Comparison of ENCODE assay signal across 20 mouse cellular contexts in the genomic region with DNA sequence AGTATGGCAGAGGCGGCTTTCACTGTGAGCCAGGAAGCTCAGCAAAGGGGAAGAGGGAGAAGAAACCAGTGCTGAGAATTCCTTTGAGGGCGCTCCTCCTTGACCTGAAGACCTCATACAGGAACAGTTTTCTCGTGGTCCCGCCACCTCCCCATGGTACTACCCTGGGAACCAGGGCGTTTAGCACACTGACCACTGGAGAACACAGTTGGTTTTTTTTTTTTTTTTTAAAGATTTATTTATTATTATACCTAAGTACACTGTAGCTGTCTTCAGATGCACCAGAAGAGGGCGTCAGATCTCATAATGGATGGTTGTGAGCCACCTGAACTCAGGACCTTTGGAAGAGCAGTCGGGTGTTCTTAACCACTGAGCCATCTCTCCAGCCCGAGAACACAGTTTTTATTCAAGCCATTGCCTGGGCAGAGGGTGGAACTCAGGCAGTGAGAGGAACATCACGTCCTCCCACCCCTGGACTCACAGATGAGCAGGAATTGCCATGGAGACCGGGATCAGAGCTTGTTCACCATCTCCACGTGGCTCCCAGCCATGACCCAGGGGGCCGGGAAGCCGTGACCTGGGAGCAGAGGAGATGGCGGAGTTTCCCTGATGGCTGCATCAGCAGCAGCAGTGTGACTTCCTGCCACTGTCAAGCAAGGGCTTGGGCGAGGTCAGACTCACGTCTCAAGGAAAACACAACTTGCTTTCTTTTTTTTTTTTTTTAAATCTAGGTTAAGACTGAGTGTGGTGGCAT. TPM values are rescaled to one million over a fixed set of nuclear protein-coding genes. Genes with fewer than 3 reads are reported as not detected.
DNase-seq lines count a peak whose midpoint lies in the region; ATAC-seq and TF ChIP-seq lines count a peak whose summit lies in the region.
"Had no signal": no experiment of that assay in that cellular context is flagged by ENCODE, and none has a peak within 500 bp of the region (broad histone marks: within the 10 kb centered on the region; RNA-seq: fewer than 3 reads in every experiment).

No protein-coding gene starts in this region.

- H3K4me1 ChIP-seq in ES-E14 (ENCODE audit: control insufficient read depth in 2 of 2, insufficient read depth in 2 of 2, low read length in 2 of 2, poor library complexity in 1 of 2), result peaks cover 0 to 18% of the 10 kb centered on the region in 2 experiments; a peak in 2 of 4 replicates
- H3K4me1 ChIP-seq in stomach, postnatal 0 days (replicated peaks; ENCODE audit: control insufficient read depth, insufficient read depth), result no peaks in the 10 kb centered on the region
- H3K4me1 ChIP-seq: heart, embryonic 15.5 days; hindbrain, embryonic 13.5 days; neural tube, embryonic 12.5 days had no signal

- peak; percentile 18; the same call in 1 of the 2 replicates for TF ChIP-seq CTCF in stomach, postnatal 0 days (IDR thresholded peaks at IDR 0.05; ENCODE audit: low read depth)

- no peak overlapping the region for H3K4me2 ChIP-seq in stomach, postnatal 0 days (replicated peaks; ENCODE audit: low read depth)
- H3K4me2 ChIP-seq: heart, embryonic 15.5 days; hindbrain, embryonic 13.5 days; neural tube, embryonic 12.5 days had no signal

- DNase-seq in embryo, embryonic 10.5 days (ENCODE audit: low spot score), result peak; percentile 21
- no peak for DNase-seq in embryo, embryonic 11 days
- peak; percentile 17 for DNase-seq in lung, postnatal 36 days
- DNase-seq in lung, adult 18-20 months, result no peak
- no peak for DNase-seq in ES-E14 (ENCODE audit: low read depth, low spot score)
- no peak for DNase-seq in stomach, postnatal 0 days (ENCODE audit: low spot score)
- DNase-seq in left cerebral cortex, adult 18-20 months (ENCODE audit: low spot score in 2 of 2), result no peak
- DNase-seq: cerebellum, adult 9-10 months; forebrain, postnatal 0 days; gastrocnemius, postnatal 36 days; kidney, adult 18-20 months; midbrain, embryonic 14.5 days; right cerebral cortex, postnatal 4 days had no signal

- in situ Hi-C loops in ES-E14 (cut with MboI; ENCODE audit: low sequenced_read_pairs in 2 of 2, unreplicated experiment in 2 of 2), result no loop called here

- H3K36me3 ChIP-seq in ES-E14 (ENCODE audit: control insufficient read depth, insufficient read depth, low read length, poor library complexity, severe bottlenecking), result no peaks in the 10 kb centered on the region
- H3K36me3 ChIP-seq in stomach, postnatal 0 days (ENCODE audit: control insufficient read depth, insufficient read depth, low read length), result no peaks in the 10 kb centered on the region
- H3K36me3 ChIP-seq: embryonic facial prominence, embryonic 10.5 days; heart, embryonic 15.5 days; hindbrain, embryonic 13.5 days; neural tube, embryonic 12.5 days had no signal

- ATAC-seq in stomach, postnatal 0 days (ENCODE audit: low FRiP score, low TSS enrichment), result no peak
- ATAC-seq: forebrain, postnatal 0 days had no signal

- TF ChIP-seq EP300 in stomach, postnatal 0 days (optimal IDR thresholded peaks at IDR 0.05), result no peak

- H3K9me3 ChIP-seq in ES-E14 (ENCODE audit: control insufficient read depth, insufficient read depth, low read depth, low read length), result no peaks in the 10 kb centered on the region
- H3K9me3 ChIP-seq in stomach, postnatal 0 days (ENCODE audit: control insufficient read depth, low read length), result no peaks in the 10 kb centered on the region
- H3K9me3 ChIP-seq: embryonic facial prominence, embryonic 10.5 days; heart, embryonic 15.5 days; hindbrain, embryonic 13.5 days; neural tube, embryonic 12.5 days had no signal

- no peak overlapping the region for H3K4me3 ChIP-seq in ES-E14 (ENCODE audit: insufficient read depth in 1 of 2, low read depth in 1 of 2, low read length in 2 of 2, poor library complexity in 1 of 2, severe bottlenecking in 1 of 2)
- no peak overlapping the region for H3K4me3 ChIP-seq in stomach, postnatal 0 days (ENCODE audit: low read depth, low read length)
- H3K4me3 ChIP-seq: embryonic facial prominence, embryonic 10.5 days; heart, embryonic 15.5 days; hindbrain, embryonic 13.5 days; neural tube, embryonic 12.5 days had no signal

- no peaks in the 10 kb centered on the region; the same call in 1 of the 2 replicates for H3K27me3 ChIP-seq in stomach, postnatal 0 days (ENCODE audit: control insufficient read depth, insufficient read depth, low read length)
- H3K27me3 ChIP-seq: CH12.LX; heart, embryonic 15.5 days; hindbrain, embryonic 13.5 days had no signal

- no peak overlapping the region for H3K27ac ChIP-seq in ES-E14 (ENCODE audit: insufficient read depth, low read depth, low read length, poor library complexity, severe bottlenecking)
- no peak overlapping the region for H3K27ac ChIP-seq in stomach, postnatal 0 days (replicated peaks)
- H3K27ac ChIP-seq: heart, embryonic 15.5 days; hindbrain, embryonic 13.5 days; neural tube, embryonic 12.5 days had no signal

- WGBS in stomach, postnatal 0 days, result 55% methylated on average over 16 of the region's 16 CpGs

- peak overlapping the region; percentile 22; the same call in 1 of the 2 replicates for H3K9ac ChIP-seq in ES-E14 (ENCODE audit: insufficient read depth, low read depth, low read length, poor library complexity, severe bottlenecking)
- H3K9ac ChIP-seq in stomach, postnatal 0 days (ENCODE audit: low read length), result no peak overlapping the region
- H3K9ac ChIP-seq: forebrain, postnatal 0 days; heart, embryonic 15.5 days; hindbrain, embryonic 13.5 days; neural tube, embryonic 12.5 days had no signal

TF ChIP-seq in ES-E14, 5 proteins besides CTCF, POLR2A, EP300 and RAD21:
- no peak for TF ChIP-seq CHD2 (IDR thresholded peaks at IDR 0.05; ENCODE audit: low read depth, low read length)
- TF ChIP-seq ZNF384 (IDR thresholded peaks at IDR 0.05; ENCODE audit: low read depth, low read length), result peak; percentile 68; the same call in 1 of the 2 replicates

RNA-seq across cellular contexts. Expression of gene Mip, which starts 3.9 kb away (rescaled TPM):
- total RNA-seq in ES-E14 (2012; rRNA removed), result 2.8 and 6.8 TPM in 2 replicates
- polyA plus RNA-seq in stomach, postnatal 0 days (2015; fragmentation: Nextera tagmentation; extraction: Ambion mirVana), result not detected in 2 replicates
- not detected for total RNA-seq in left cerebral cortex, adult 18-20 months (2021)
- total RNA-seq: CH12.LX; gastrocnemius, postnatal 36 days; layer of hippocampus, postnatal 14 days had no signal
- polyA plus RNA-seq: embryonic facial prominence, embryonic 10.5 days; forebrain, postnatal 0 days; heart, embryonic 15.5 days; neural tube, embryonic 12.5 days; stomach, embryonic 14.5 days had no signal

RNA-seq across cellular contexts. Expression of gene Spryd4, which starts 10.1 kb away (rescaled TPM):
- 22.1 and 24.9 TPM in 2 replicates for total RNA-seq in ES-E14 (2012; rRNA removed)
- polyA plus RNA-seq in stomach, postnatal 0 days (2015; fragmentation: Nextera tagmentation; extraction: Ambion mirVana), result 25.6 and 26.1 TPM in 2 replicates
- total RNA-seq in left cerebral cortex, adult 18-20 months (2021), result 10 to 100 TPM; 10.4 to 10.8 TPM

RNA-seq across cellular contexts. Expression of gene Timeless, which starts 10.2 kb away (rescaled TPM):
- 69.7 and 106 TPM in 2 replicates for total RNA-seq in ES-E14 (2012; rRNA removed)
- 8.9 and 10.5 TPM in 2 replicates for polyA plus RNA-seq in stomach, postnatal 0 days (2015; fragmentation: Nextera tagmentation; extraction: Ambion mirVana)
- total RNA-seq in left cerebral cortex, adult 18-20 months (2021), result 1 to 10 TPM; 7.0 to 9.2 TPM

RNA-seq across cellular contexts. Expression of gene Gls2, which starts 27.5 kb away (rescaled TPM):
- 21.9 and 40.7 TPM in 2 replicates for total RNA-seq in ES-E14 (2012; rRNA removed)
- polyA plus RNA-seq in stomach, postnatal 0 days (2015; fragmentation: Nextera tagmentation; extraction: Ambion mirVana), result 0.53 and 0.64 TPM in 2 replicates
- total RNA-seq in left cerebral cortex, adult 18-20 months (2021), result 10 to 100 TPM; 33.0 to 39.9 TPM

RNA-seq across cellular contexts. Expression of gene Apon, which starts 32.2 kb away (rescaled TPM):
- 0.31 and 0.69 TPM in 2 replicates for total RNA-seq in ES-E14 (2012; rRNA removed)
- polyA plus RNA-seq in stomach, postnatal 0 days (2015; fragmentation: Nextera tagmentation; extraction: Ambion mirVana), result 0.13 TPM in 1 of 2 replicates, not detected in the other
- not detected for total RNA-seq in left cerebral cortex, adult 18-20 months (2021)
- total RNA-seq: forebrain, postnatal 0 days; gastrocnemius, postnatal 36 days; layer of hippocampus, postnatal 14 days had no signal
- polyA plus RNA-seq: forebrain, postnatal 0 days; midbrain, embryonic 14.5 days had no signal

Comparison
In these comparisons a context has a peak if more than half of its experiments do, and no peak if none do; other contexts are left out.
1. DNase-seq: peak in embryo, embryonic 10.5 days (single experiment) and lung, postnatal 36 days (single experiment); none in embryo, embryonic 11 days (single experiment), lung, adult 18-20 months (0 of 2), ES-E14 (single experiment), stomach, postnatal 0 days (single experiment) and left cerebral cortex, adult 18-20 months (0 of 2).